Mouse (Mus musculus) kidney, postnatal 4 days (tissue): ENCODE measurements at regions not wholly inside any gene's neighbourhood (a gene's known extent, or its start where the extent isn't known, plus 50 kb on each side); places are given as distances from the start of the nearest gene placed in this dataset.

Source experiments
- DNase-seq, 2 experiments: peaks; one replicate each; pipeline ENCODE4 v3.0.0; 2021; ENCODE audit warnings: mixed read lengths in 2 of 2

GRCm38 (mm10) chr6:31285981-31286737 lies 112.4 kb upstream of the Mkln1 start:
- no peak for DNase-seq

- DNase-seq, result no peak
These were observed 111.4 kb upstream of the Mkln1 start for GRCm38 (mm10) chr6:31287176-31287575.

GRCm38 (mm10) chr6:31287686-31288085 lies 110.8 kb upstream of the Mkln1 start:
- no peak for DNase-seq

DNA sequence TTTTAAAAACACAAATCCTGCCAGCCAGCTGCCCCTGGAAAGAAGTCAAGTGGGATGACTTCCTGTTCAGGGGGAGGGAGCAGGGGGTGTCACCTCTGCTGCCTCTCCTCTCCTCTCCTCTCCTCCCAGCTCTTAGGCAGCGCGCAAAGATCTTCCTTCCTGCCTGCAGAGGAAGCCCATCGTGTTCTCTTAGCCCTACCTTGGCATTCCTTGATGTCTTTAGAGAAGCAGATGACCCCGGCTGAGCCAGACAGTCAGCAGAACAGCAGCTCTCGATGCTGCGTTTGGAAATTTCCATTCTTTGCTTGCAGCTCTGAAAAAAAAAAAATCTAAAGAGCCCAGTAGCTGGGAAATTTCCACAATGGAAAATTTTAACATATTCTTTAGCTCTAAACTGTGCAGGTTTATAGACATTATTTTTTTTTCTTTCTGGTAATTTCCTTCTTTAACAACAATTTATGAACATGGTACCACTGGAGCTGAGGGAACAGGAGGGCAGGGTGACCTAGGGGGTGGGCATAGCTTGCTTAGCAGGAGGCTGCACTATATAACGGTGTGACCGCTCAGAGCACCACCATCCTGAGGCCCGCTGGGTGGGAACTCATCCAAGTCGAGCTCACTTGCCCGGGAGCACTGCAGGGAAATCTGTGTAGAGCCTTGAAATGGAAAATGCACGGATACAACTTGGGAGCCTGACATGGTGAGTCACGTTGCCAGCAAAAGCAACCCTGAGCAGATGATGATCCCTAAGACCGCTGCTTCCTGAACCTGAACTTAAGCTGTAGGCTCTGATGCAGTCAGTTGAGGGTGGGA lies 109.9 kb upstream of the Mkln1 start:
- DNase-seq, result peak; percentile 32 to 60

DNA sequence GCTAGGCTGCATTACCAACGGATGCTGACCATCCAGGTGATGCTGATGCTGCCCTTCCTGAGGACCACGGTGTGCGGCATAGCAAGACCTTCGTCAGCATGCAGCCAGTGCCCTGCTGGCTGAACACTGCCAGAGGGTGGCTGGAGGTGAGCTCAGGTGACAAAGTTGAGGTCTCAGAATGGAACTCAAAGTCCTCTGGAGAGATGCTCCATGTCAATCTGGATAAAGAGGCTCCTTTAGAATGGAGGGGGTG lies 109.4 kb upstream of the Mkln1 start:
- DNase-seq, result no peak

DNA sequence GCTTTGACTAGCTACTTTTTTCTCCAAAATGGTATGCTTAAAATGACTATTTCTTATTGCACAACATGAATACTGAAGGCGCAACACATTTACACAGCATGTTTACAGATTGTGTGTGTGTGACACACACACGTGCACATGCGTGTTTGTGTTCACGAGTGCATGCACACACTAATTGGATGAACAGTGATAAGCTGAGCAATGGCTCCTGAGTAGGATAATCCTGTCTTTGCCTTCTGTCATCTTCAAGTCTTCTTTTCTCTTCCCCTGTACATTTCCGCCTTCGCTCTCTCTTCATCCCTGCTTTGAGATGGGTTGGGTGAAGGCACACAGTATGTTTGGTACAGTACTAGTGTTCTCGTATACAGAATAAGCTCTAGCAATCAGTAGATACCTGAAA lies 106.5 kb upstream of the Mkln1 start:
- DNase-seq, result no peak

DNA sequence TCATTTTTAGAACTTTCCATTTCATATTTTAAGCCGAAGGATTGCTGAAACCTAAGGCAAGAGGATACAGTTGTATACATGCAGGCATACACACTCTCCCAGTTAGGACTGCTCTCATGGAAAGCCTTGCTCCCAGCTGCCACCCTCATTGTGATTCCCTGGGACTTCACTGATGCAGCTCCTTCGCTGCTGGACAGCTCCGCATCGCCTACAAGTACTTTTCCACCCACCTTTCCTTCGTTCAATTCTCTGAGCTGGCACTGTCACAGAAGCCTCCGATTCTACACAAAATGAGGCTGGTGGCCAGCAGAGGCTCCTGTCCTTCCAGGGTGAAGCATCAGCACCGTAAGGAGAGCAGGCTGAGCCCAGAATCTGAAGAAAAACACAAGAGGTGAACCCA lies 105.5 kb upstream of the Mkln1 start:
- DNase-seq, result peak; percentile 8 to 33

DNA sequence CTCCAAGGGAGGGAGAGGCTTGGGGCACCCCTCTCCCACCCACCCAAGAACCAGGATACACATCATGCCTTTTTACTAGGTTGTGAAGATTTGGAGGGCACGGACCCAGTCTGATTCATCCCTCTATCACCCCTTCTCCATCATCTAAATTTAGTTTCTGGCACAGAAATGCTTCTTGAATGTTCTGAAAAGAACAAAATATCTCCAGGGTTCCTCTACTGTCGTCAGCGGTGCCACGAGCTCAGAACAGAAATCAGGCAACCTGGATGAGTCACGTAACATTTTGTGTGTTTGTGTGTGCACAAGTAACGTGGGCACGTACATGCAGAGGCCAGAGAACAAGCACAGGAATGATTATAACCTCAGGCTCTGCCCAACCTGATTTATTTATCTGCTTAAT lies 99.1 kb upstream of the Mkln1 start:
- no peak for DNase-seq

DNA sequence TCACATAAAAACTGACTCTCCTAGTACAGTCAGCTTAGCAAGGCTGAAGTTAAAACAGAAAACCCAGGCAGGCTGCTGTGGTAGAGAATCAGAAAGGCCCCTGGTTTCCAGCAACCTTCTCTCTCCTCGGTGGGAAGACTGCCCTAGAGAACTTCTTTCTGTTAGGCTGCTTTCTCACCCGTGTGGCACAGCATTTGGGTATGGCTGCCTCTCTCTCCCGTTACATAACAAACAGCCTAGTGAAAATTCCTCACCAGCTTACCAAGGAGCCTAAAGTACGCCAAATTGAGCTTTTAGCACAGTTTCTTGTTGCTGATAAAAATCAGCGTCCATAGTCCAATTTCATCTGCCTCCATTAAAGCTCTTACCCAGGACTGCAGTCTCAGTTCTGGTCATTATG lies 92.8 kb upstream of the Mkln1 start:
- DNase-seq, result no peak

GRCm38 (mm10) chr6:31307047-31307633 lies 91.4 kb upstream of the Mkln1 start:
- DNase-seq, result peak; percentile 61 to 66

DNA sequence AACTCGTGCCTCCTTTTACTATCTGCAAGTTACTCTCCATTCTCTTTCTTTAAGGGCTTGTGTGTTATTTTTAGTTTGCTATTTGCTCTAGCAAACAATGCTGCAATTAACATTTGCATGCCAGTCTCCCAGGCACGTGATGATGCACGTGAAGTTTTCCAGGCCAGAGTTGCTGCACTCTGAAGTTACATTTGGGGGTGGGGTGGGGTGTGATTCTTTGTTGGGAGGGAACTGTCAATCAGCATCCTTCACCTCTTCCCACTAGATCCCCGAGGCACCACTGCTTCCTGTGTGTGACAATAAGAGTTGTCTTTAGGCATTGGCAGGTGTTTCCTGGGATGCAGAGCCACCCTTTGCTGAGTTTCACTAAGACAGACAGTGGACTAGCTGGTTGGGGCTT lies 90.6 kb upstream of the Mkln1 start:
- no peak for DNase-seq

DNA sequence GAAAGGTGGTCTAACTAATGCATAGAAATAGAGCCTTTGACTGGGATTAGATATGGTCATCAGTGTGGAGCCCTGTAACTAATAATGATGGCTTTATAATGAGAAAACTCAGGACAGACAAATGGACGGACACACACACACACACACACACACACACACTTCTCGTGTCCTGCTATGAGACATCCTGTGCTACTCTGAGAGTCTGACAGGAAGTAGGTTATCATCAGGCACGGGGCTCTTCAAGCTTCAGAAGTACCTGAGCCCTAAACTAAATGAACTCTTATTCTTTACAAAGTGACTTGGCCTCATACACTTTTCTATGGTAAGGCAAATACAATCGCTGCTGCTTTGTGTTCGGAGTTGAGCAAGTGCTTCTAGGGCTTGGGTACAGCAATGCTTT lies 87.9 kb upstream of the Mkln1 start:
- no peak for DNase-seq

DNA sequence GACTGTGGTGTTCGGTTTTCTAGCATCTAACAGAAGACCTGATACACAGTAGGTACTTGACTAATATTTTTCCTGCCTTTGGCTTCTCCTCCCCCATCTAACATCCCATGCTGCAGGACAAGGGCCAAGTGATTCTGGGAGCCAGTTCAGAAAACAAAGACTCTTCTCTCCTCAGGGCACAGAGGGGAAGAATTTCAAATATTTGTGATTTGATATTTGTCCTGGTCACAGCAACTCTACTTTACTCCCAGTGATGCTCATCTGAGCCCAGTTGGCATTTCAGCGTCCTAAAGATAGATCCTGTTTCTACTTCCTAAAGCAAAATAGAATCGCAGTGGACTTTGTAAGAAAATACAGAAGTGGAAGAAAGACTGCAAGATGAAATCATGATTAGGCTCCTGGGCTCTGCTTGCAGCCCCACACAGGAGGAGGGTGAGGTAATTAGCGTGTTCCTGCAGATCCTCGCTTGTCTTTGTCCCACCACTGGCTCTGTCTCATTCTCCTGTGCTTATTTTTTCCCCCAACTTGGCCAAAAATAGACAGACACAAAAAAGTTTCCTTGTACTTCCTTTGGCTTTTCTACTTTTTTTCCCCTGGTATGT lies 84.6 kb upstream of the Mkln1 start:
- no peak for DNase-seq

- DNase-seq, result peak; percentile 50 to 68
These were observed 80.8 kb upstream of the Mkln1 start for GRCm38 (mm10) chr6:31317741-31318225.

GRCm38 (mm10) chr6:31318506-31318905 lies 80.0 kb upstream of the Mkln1 start:
- peak; percentile 72 to 82 for DNase-seq

GRCm38 (mm10) chr6:31319431-31319830 lies 79.1 kb upstream of the Mkln1 start:
- no peak for DNase-seq

GRCm38 (mm10) chr6:31320141-31320830 lies 78.2 kb upstream of the Mkln1 start:
- DNase-seq, result no peak

DNA sequence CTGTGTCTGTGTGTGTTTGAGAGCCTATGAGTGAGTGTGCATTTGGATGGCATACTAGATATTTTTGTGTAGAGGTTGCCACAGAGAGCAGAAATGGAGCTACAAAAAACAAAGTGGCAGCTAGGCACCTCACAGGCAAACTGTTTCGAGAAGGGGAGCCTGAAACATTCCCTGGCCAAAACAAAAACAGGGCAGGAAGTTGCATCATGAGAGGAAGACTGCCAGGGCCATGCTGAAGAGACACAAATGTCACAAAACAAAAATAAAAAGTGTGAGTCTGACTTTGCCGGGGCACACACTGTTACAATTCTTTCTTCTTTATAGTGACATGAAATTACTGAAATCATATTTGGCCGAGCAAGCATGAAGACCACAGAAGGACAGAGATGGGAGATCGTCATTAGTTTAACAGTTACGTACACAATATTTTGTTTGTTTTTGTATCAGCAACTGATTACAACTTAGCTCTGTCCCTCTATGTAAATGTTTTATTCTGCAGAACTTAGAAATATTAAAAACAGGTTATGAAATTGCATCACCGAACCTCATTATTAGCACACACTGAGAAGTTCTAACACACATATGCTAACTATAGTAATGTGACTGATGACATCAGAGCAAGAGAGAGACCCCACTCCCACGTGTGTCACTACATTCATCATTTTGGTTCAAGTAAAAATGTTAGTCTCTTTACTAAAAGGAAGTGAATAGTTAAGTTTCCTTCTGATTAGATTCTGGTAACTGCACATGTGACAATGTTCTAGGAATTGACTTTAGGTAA lies 77.3 kb upstream of the Mkln1 start:
- DNase-seq, result no peak

GRCm38 (mm10) chr6:31321902-31322301 lies 76.6 kb upstream of the Mkln1 start:
- DNase-seq, result no peak

- no peak for DNase-seq
These were observed 75.0 kb upstream of the Mkln1 start for GRCm38 (mm10) chr6:31323228-31324190.

GRCm38 (mm10) chr6:31324717-31325116 lies 73.8 kb upstream of the Mkln1 start:
- no peak for DNase-seq
